Mouse (Mus musculus) neural tube, embryonic 12.5 days (tissue): Measurements from ENCODE around the gene Tbl3. TPM values are rescaled to one million over a fixed set of nuclear protein-coding genes. Genes with fewer than 3 reads are reported as not detected.
"Not testable (repeated sequence)": the region's sequence is repeated elsewhere in the genome, so short reads cannot be mapped to it uniquely, and the experiment has no call there.

Source experiments
- ATAC-seq: fragments of 200-750 bp; cut with Nextera tagmentation; 2 replicates; pipeline ENCODE4 v1.8.0; 2017; ENCODE audit warnings: low read depth, mild to moderate bottlenecking, moderate TSS enrichment, moderate library complexity; ENCODE audit not compliant: low FRiP score
- H3K27ac ChIP-seq: fragments of 300-500 bp; sonication (generic); 2 replicates; pipeline ENCODE4 v1.5.1; 2016
- H3K27me3 ChIP-seq: fragments of 300-500 bp; sonication (generic); replicated peaks from 2 replicates; pipeline ENCODE4 v1.6.1; 2016; ENCODE audit warnings: mild to moderate bottlenecking
- H3K36me3 ChIP-seq: fragments of 300-500 bp; sonication (generic); 2 replicates; pipeline ENCODE4 v1.6.1; 2016; ENCODE audit warnings: mild to moderate bottlenecking
- H3K4me1 ChIP-seq: fragments of 300-500 bp; sonication (generic); 2 replicates; pipeline ENCODE4 v1.6.1; 2016
- H3K4me2 ChIP-seq: fragments of 300-500 bp; sonication (generic); replicated peaks from 2 replicates; pipeline ENCODE4 v1.6.1; 2016; ENCODE audit warnings: mild to moderate bottlenecking
- H3K4me3 ChIP-seq: fragments of 300-500 bp; sonication (generic); 2 replicates; pipeline ENCODE4 v1.5.1; 2016
- H3K9ac ChIP-seq: fragments of 300-500 bp; sonication (generic); 2 replicates; pipeline ENCODE4 v1.6.1; 2016; ENCODE audit warnings: mild to moderate bottlenecking
- H3K9me3 ChIP-seq: fragments of 300-500 bp; sonication (generic); 2 replicates; pipeline ENCODE4 v1.6.1; 2016; ENCODE audit warnings: mild to moderate bottlenecking
- WGBS: fragments of 180-500 bp; shearing (Covaris S2); methylation state at CpG from one replicate; pipeline ENCODE4 v1.1.7; 2016; 5-methylcytosine and 5-hydroxymethylcytosine counted together
- polyA plus RNA-seq: library from polyadenylated mRNA; unstranded; fragments of >200 nt; fragmentation: Nextera tagmentation; extraction: Ambion mirVana; gene quantifications from 2 replicates; pipeline ENCODE4 v1.2.1, GENCODE M21; 2016

Tbl3 gene
- polyA plus RNA-seq, 1 experiment from 2014 or later, result 91.5 TPM

- Histone ChIP-seq H3K4me1 (peaks cover 13% of the 10 kb centered on the region), H3K9me3 (no peaks in the 10 kb centered on the region), H3K9ac (0 out of 2 replicates have a peak overlapping the region, but pooled peaks have one; percentile 21), H3K36me3 (peaks cover 10% of the 10 kb centered on the region; the same call in 1 of the 2 replicates), H3K27me3 (peaks cover 43% of the 10 kb centered on the region), H3K27ac (peak overlapping the region; percentile 27; the same call in 1 of the 2 replicates), H3K4me2 (peak overlapping the region; percentile 56), H3K4me3 (peak overlapping the region; percentile 26; the same call in 1 of the 2 replicates)
- no peak for ATAC-seq
- 23% methylated on average over 23 of the region's 23 CpGs for WGBS
These were observed 19.9 kb downstream of the Tbl3 start for GRCm38 (mm10) chr17:24687599-24687998.

- no peak for ATAC-seq
- Histone ChIP-seq H3K36me3 (peaks cover 7% of the 10 kb centered on the region), H3K9ac (0 out of 2 replicates have a peak overlapping the region, but pooled peaks have one; percentile 21), H3K4me1 (peaks cover 13% of the 10 kb centered on the region), H3K4me3 (peak overlapping the region; percentile 26; the same call in 1 of the 2 replicates), H3K27me3 (peaks cover 43% of the 10 kb centered on the region), H3K27ac (peak overlapping the region; percentile 27; the same call in 1 of the 2 replicates), H3K4me2 (peak overlapping the region; percentile 56), H3K9me3 (no peaks in the 10 kb centered on the region)
- WGBS, result 1% methylated on average over 25 of the region's 25 CpGs
These were observed 20.3 kb downstream of the Tbl3 start for GRCm38 (mm10) chr17:24687146-24687595.

GRCm38 (mm10) chr17:24686514-24686913 is 20.9 kb downstream of the Tbl3 start:
- no peak overlapping the region for H3K4me3 ChIP-seq
- H3K36me3 ChIP-seq, result peaks cover 10% of the 10 kb centered on the region
- H3K4me1 ChIP-seq, result peaks cover 13% of the 10 kb centered on the region
- 26% methylated on average over 16 of the region's 16 CpGs for WGBS
- no peaks in the 10 kb centered on the region for H3K9me3 ChIP-seq
- H3K27ac ChIP-seq, result no peak overlapping the region
- no peak for ATAC-seq
- peaks cover 43% of the 10 kb centered on the region for H3K27me3 ChIP-seq
- H3K9ac ChIP-seq, result no peak overlapping the region
- H3K4me2 ChIP-seq, result peak overlapping the region; percentile 30

GRCm38 (mm10) chr17:24677500-24678080 is 29.9 kb downstream of the Tbl3 start:
- Histone ChIP-seq H3K27me3 (no peaks in the 10 kb centered on the region), H3K9me3 (no peaks in the 10 kb centered on the region), H3K9ac (no peak overlapping the region), H3K4me1 (no peaks in the 10 kb centered on the region), H3K36me3 (peaks cover 56% of the 10 kb centered on the region), H3K4me2 (no peak overlapping the region), H3K4me3 (no peak overlapping the region), H3K27ac (no peak overlapping the region)
- no peak for ATAC-seq
- WGBS, result 90% methylated on average over 24 of the region's 24 CpGs

GRCm38 (mm10) chr17:24676877-24677276 is 30.6 kb downstream of the Tbl3 start:
- 94% methylated on average over 5 of the region's 5 CpGs for WGBS
- Histone ChIP-seq H3K36me3 (peaks cover 52% of the 10 kb centered on the region), H3K4me1 (peaks cover 5% of the 10 kb centered on the region), H3K4me2 (no peak overlapping the region), H3K9me3 (no peaks in the 10 kb centered on the region), H3K4me3 (no peak overlapping the region), H3K9ac (no peak overlapping the region), H3K27ac (no peak overlapping the region), H3K27me3 (no peaks in the 10 kb centered on the region)
- no peak for ATAC-seq

- Histone ChIP-seq H3K36me3 (peaks cover 45% of the 10 kb centered on the region), H3K27ac (no peak overlapping the region), H3K27me3 (no peaks in the 10 kb centered on the region), H3K4me1 (peaks cover 11% of the 10 kb centered on the region), H3K4me3 (no peak overlapping the region), H3K9me3 (no peaks in the 10 kb centered on the region), H3K9ac (no peak overlapping the region), H3K4me2 (no peak overlapping the region)
- ATAC-seq, result no peak
- 59% methylated on average over 2 of the region's 2 CpGs for WGBS
These were observed 31.3 kb downstream of the Tbl3 start for GRCm38 (mm10) chr17:24676187-24676586.

- 90% methylated on average over 7 of the region's 7 CpGs for WGBS
- no peaks in the 10 kb centered on the region for H3K9me3 ChIP-seq
These were observed 33.2 kb downstream of the Tbl3 start for GRCm38 (mm10) chr17:24674277-24674676.

GRCm38 (mm10) chr17:24672141-24672540 is 35.3 kb downstream of the Tbl3 start:
- no peak overlapping the region for H3K4me3 ChIP-seq
- H3K9ac ChIP-seq, result no peak overlapping the region
- peaks cover 27% of the 10 kb centered on the region for H3K4me1 ChIP-seq
- H3K4me2 ChIP-seq, result peak overlapping the region; percentile 12
- no peak overlapping the region for H3K27ac ChIP-seq
- 33% methylated on average over 5 of the region's 5 CpGs for WGBS
- H3K9me3 ChIP-seq, result no peaks in the 10 kb centered on the region
- H3K36me3 ChIP-seq, result peaks cover 5% of the 10 kb centered on the region
- no peak for ATAC-seq
- no peaks in the 10 kb centered on the region for H3K27me3 ChIP-seq

More at GRCm38 (mm10) chr17:24674277-24674676, 33.2 kb downstream of the Tbl3 start:
- Histone ChIP-seq H3K9ac (0 out of 2 replicates have a peak overlapping the region, but pooled peaks have one; percentile 13), H3K36me3 (peaks cover 26% of the 10 kb centered on the region), H3K4me2 (no peak overlapping the region), H3K27me3 (no peaks in the 10 kb centered on the region), H3K4me3 (no peak overlapping the region), H3K27ac (no peak overlapping the region), H3K4me1 (peaks cover 23% of the 10 kb centered on the region)
- ATAC-seq, result no peak

GRCm38 (mm10) chr17:24671346-24671745 is 36.1 kb downstream of the Tbl3 start:
- Histone ChIP-seq H3K4me2 (peak overlapping the region; percentile 81), H3K9ac (peak overlapping the region; percentile 97), H3K36me3 (no peaks in the 10 kb centered on the region), H3K27me3 (no peaks in the 10 kb centered on the region), H3K9me3 (no peaks in the 10 kb centered on the region), H3K4me3 (no peak overlapping the region), H3K4me1 (peaks cover 27% of the 10 kb centered on the region), H3K27ac (no peak overlapping the region)
- 77% methylated on average over 5 of the region's 5 CpGs for whole genome bisulfite sequencing
- ATAC-seq, result no peak

- no peaks in the 10 kb centered on the region for H3K36me3 ChIP-seq
- 0 out of 2 replicates have a peak, but pooled peaks have one; percentile 5 for ATAC-seq
- no peaks in the 10 kb centered on the region for H3K9me3 ChIP-seq
- peak overlapping the region; percentile 59; the same call in 1 of the 2 replicates for H3K27ac ChIP-seq
- peak overlapping the region; percentile 97 for H3K9ac ChIP-seq
- H3K4me3 ChIP-seq, result peak overlapping the region; percentile 99
- H3K27me3 ChIP-seq, result no peaks in the 10 kb centered on the region
- peaks cover 27% of the 10 kb centered on the region for H3K4me1 ChIP-seq
- 15% methylated on average over 8 of the region's 8 CpGs for WGBS
- H3K4me2 ChIP-seq, result peak overlapping the region; percentile 81
These were observed 37.1 kb downstream of the Tbl3 start for GRCm38 (mm10) chr17:24670246-24670844.

GRCm38 (mm10) chr17:24669545-24670245 is 37.8 kb downstream of the Tbl3 start, which contains the start of gene Zfp598:
Gene Zfp598 (plus strand): TSS chr17:24669687.
- H3K9ac ChIP-seq, result peak within 1 kb of the TSS; percentile 97
- H3K36me3 ChIP-seq, result no peaks in the 10 kb centered on the region
- no peaks in the 10 kb centered on the region for H3K27me3 ChIP-seq
- peak; percentile 98 for ATAC-seq
- no peaks in the 10 kb centered on the region for H3K9me3 ChIP-seq
- peak within 1 kb of the TSS; percentile 99 for H3K4me3 ChIP-seq
- WGBS, result 1% methylated on average over 66 of the region's 80 CpGs
- peak within 1 kb of the TSS; percentile 59 for H3K27ac ChIP-seq
- H3K4me2 ChIP-seq, result peak within 1 kb of the TSS; percentile 81
- H3K4me1 ChIP-seq, result peaks cover 27% of the 10 kb centered on the region

GRCm38 (mm10) chr17:24669214-24669544 is 38.3 kb downstream of the Tbl3 start:
- Histone ChIP-seq H3K9ac (peak overlapping the region; percentile 97; the same call in 1 of the 2 replicates), H3K27ac (0 out of 2 replicates have a peak overlapping the region, but pooled peaks have one; percentile 59), H3K4me2 (peak overlapping the region; percentile 81), H3K4me1 (peaks cover 27% of the 10 kb centered on the region), H3K4me3 (peak overlapping the region; percentile 99)
- ATAC-seq, result peak; percentile 41
- WGBS, result 13% methylated on average over 15 of the region's 15 CpGs
- not testable (repeated sequence) for H3K36me3 ChIP-seq, H3K9me3 ChIP-seq, H3K27me3 ChIP-seq
